Mouse (Mus musculus): ENCODE measurements around the gene Oas2. TPM values are rescaled to one million over a fixed set of nuclear protein-coding genes. Genes with fewer than 3 reads are reported as not detected.

Oas2 gene
- 1.3 and 2.1 TPM in 2 replicates for polyA plus RNA-seq (2012; rRNA removed)

DNA sequence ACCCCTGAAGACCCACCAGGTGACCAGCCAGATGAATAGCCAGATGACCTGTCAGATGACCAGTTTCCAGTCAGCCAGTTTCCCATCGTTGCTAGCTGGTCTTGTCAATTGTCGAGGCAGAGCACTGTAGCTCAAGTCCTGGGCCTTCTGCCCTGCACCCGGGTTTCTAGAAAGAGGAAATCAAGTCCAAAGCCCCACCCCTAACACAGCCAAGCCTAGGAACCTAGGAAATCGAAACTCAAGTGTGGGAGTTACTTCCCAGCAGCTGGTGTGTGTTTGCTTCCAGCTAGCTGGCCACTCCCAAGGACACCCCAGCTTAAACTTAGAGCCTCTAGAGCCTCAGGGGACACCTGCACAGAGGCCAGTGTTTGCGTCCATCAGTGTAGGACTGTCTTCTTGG is at the start of gene Oas2:
Oas2 (minus strand) TSS at position 166 of the 400 bp plus-strand sequence.

DNA sequence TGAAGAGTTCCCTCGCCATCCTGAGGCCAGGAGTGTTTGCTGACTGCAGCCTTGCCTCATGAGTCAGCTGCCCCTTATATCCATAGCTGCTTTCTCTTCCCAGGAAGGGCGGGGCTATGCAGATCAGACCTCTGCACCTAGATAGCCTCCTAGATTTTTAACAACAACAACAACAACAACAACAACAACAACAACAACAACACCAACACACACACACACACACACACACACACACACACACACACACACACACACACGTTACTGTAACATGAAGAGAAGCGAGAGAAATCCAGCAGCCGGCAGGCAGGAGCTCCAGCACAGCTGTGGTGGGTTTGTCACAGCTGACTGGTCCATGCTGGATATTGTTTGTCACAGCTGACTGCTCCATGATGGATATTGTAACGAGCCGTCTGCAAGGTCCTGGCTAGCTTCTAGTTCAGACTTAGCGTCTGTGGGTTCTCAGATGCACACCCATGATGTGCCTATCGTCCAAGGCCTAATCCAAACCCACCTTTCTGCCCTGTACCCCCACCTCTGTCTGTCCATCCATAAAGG is 45.9 kb upstream of the Oas2 start, which contains the start of gene Oas1e:
Oas1e (minus strand) TSS at position 51 of the 555 bp plus-strand sequence.

GRCm38 (mm10) chr5:120777478-120777877 is 27.8 kb upstream of the Oas2 start, which contains the start of gene Oas3:
Oas3 (minus strand) TSS chr5:120777661.

GRCm38 (mm10) chr5:120711827-120712226 is 37.8 kb downstream of the Oas2 start, which contains the start of gene Dtx1:
Dtx1 (minus strand) TSS chr5:120711927.

Other genes with a start within 250 kb of the Oas2 start
- 3.5 and 4.3 TPM in 2 replicates for gene Plbd2, start 246.2 kb downstream of the Oas2 start, polyA plus RNA-seq (2012; rRNA removed)
- gene Slc8b1, start 238.7 kb downstream of the Oas2 start, polyA plus RNA-seq (2012; rRNA removed), result 4.6 and 5.9 TPM in 2 replicates
- 15.0 and 18.2 TPM in 2 replicates for gene Tpcn1, start 161.2 kb downstream of the Oas2 start, polyA plus RNA-seq (2012; rRNA removed)
- gene Iqcd, start 160.8 kb downstream of the Oas2 start, polyA plus RNA-seq (2012; rRNA removed), result 2.0 and 2.3 TPM in 2 replicates
- 4.2 and 5.6 TPM in 2 replicates for gene Rita1, start 137.3 kb downstream of the Oas2 start, polyA plus RNA-seq (2012; rRNA removed)
- 12.0 and 12.6 TPM in 2 replicates for gene Ddx54, start 137.1 kb downstream of the Oas2 start, polyA plus RNA-seq (2012; rRNA removed)
- not detected in 2 replicates for gene Cfap73, start 115.6 kb downstream of the Oas2 start, polyA plus RNA-seq (2012; rRNA removed)
- 0.07 and 0.08 TPM in 2 replicates for gene Rasal1, start 101.0 kb downstream of the Oas2 start, polyA plus RNA-seq (2012; rRNA removed)
- 0.03 and 0.15 TPM in 2 replicates for gene Dtx1, start 37.9 kb downstream of the Oas2 start, polyA plus RNA-seq (2012; rRNA removed)
- 0.19 and 1.0 TPM in 2 replicates for gene Oas3, start 27.8 kb upstream of the Oas2 start, polyA plus RNA-seq (2012; rRNA removed)
- gene Oas1e, start 45.7 kb upstream of the Oas2 start, polyA plus RNA-seq (2012; rRNA removed), result 0.01 TPM in 1 of 2 replicates, not detected in the other
- gene Oas1c, start 62.7 kb upstream of the Oas2 start, polyA plus RNA-seq (2012; rRNA removed), result 0.15 and 0.44 TPM in 2 replicates
- gene Oas1f, start 97.5 kb upstream of the Oas2 start, polyA plus RNA-seq (2012; rRNA removed), result not detected in 2 replicates
- not detected in 2 replicates for gene Oas1h, start 111.6 kb upstream of the Oas2 start, polyA plus RNA-seq (2012; rRNA removed)
- gene Oas1g, start 137.8 kb upstream of the Oas2 start, polyA plus RNA-seq (2012; rRNA removed), result 0.72 and 1.6 TPM in 2 replicates
- 2.2 and 4.4 TPM in 2 replicates for gene Oas1a, start 157.7 kb upstream of the Oas2 start, polyA plus RNA-seq (2012; rRNA removed)
- gene Oas1d, start 164.7 kb upstream of the Oas2 start, polyA plus RNA-seq (2012; rRNA removed), result not detected in 2 replicates